Mouse (Mus musculus): ENCODE data around the gene Tmem30c.
"Not testable (repeated sequence)": the region's sequence is repeated elsewhere in the genome, so short reads cannot be mapped to it uniquely, and the experiment has no call there.

Gene Tmem30c

GRCm38 (mm10) chr16:57242857-57243204 lies 49.8 kb downstream of the Tmem30c start:
- ATAC-seq (ENCODE audit: insufficient number of reproducible peaks, low FRiP score, low TSS enrichment), result no peak

- ATAC-seq (ENCODE audit: insufficient number of reproducible peaks, low FRiP score, low TSS enrichment), result no peak
These were observed 56.7 kb downstream of the Tmem30c start for GRCm38 (mm10) chr16:57235871-57236510.

GRCm38 (mm10) chr16:57231937-57232310 lies 60.7 kb downstream of the Tmem30c start:
- not testable (repeated sequence) for ATAC-seq (ENCODE audit: insufficient number of reproducible peaks, low FRiP score, low TSS enrichment)

GRCm38 (mm10) chr16:57231089-57231936 lies 61.4 kb downstream of the Tmem30c start, which contains the start of gene Tbc1d23:
Gene Tbc1d23 (minus strand): TSS chr16:57231504.
- peak; percentile 99 for ATAC-seq (ENCODE audit: insufficient number of reproducible peaks, low FRiP score, low TSS enrichment)

GRCm38 (mm10) chr16:57226444-57226843 lies 66.2 kb downstream of the Tmem30c start:
- no peak for ATAC-seq (ENCODE audit: insufficient number of reproducible peaks, low FRiP score, low TSS enrichment)

- ATAC-seq (ENCODE audit: insufficient number of reproducible peaks, low FRiP score, low TSS enrichment), result no peak
These were observed 72.3 kb downstream of the Tmem30c start for GRCm38 (mm10) chr16:57220361-57220760.

Data from cerebellum, adult (tissue).